Mouse (Mus musculus) E14TG2a.4 (cell line): ENCODE data around the gene Cdk6.

Experiments used
- CTCF ChIP-seq: conservative IDR thresholded peaks from 2 replicates; pipeline ENCODE4 v1.5.1; 2014; ENCODE audit warnings: low read length
- NANOG ChIP-seq: IDR thresholded peaks from 2 replicates; pipeline ENCODE4 v1.6.1; 2014; ENCODE audit warnings: borderline replicate concordance, low read length, mixed read lengths
- POU5F1 ChIP-seq: IDR thresholded peaks from 2 replicates; pipeline ENCODE4 v1.6.1; 2014; ENCODE audit warnings: low read length, borderline replicate concordance

DNA sequence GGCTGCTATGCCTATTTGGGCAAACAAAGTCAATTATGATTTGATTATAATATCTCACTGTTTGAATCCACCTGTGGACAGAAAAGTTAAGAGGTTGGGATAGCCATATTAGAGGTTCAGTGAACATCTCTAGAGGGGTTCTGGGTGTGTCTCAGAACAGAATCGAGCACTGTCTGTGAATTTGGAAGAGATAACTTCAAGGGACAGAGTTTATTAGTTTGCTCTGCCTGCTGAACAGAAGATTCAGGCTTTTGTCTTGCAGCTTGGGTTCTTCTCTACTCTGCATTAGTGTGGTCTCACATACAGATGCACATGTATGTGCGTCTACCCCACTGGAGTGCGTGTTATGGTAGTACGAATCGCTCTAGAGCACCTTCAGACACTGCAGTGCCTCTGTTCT, 20.0 kb downstream of the Cdk6 start:
- TF ChIP-seq CTCF (no peak), POU5F1 (no peak), NANOG (no peak)
